Mouse (Mus musculus): Measurements from ENCODE around the gene Gins2. TPM values are rescaled to one million over a fixed set of nuclear protein-coding genes. Genes with fewer than 3 reads are reported as not detected.
A peak's percentile ranks its signal among the peaks of the same experiment; 100 is the strongest.

Gins2 gene
- polyA plus RNA-seq, 1 experiment from 2014 or later, result 76.5 TPM

- no peak overlapping the region for H3K4me2 ChIP-seq (ENCODE audit: low read depth, low read length)
- H3K36me3 ChIP-seq (ENCODE audit: control insufficient read depth, insufficient read depth, low read length), result no peaks in the 10 kb centered on the region
- H3K9me3 ChIP-seq (replicated peaks; ENCODE audit: control insufficient read depth, low read length), result no peaks in the 10 kb centered on the region
- H3K4me1 ChIP-seq (ENCODE audit: control insufficient read depth, insufficient read depth, low read length), result no peaks in the 10 kb centered on the region
- H3K27me3 ChIP-seq (ENCODE audit: control insufficient read depth, insufficient read depth, low read length), result no peaks in the 10 kb centered on the region
- 62% methylated on average over 11 of the region's 11 CpGs for WGBS
- H3K27ac ChIP-seq (ENCODE audit: low read length), result no peak overlapping the region
- no peak overlapping the region for H3K9ac ChIP-seq (ENCODE audit: low read length)
- no peak overlapping the region for H3K4me3 ChIP-seq (replicated peaks; ENCODE audit: low read length)
- no peak for ATAC-seq (ENCODE audit: insufficient read depth, low FRiP score)
These were observed 37.4 kb upstream of the Gins2 start for GRCm38 (mm10) chr8:120626461-120626860.

- Histone ChIP-seq H3K27ac (ENCODE audit: low read length) (no peak overlapping the region), H3K9ac (ENCODE audit: low read length) (no peak overlapping the region), H3K36me3 (ENCODE audit: control insufficient read depth, insufficient read depth, low read length) (no peaks in the 10 kb centered on the region), H3K4me3 (replicated peaks; ENCODE audit: low read length) (no peak overlapping the region), H3K27me3 (ENCODE audit: control insufficient read depth, insufficient read depth, low read length) (no peaks in the 10 kb centered on the region), H3K4me2 (ENCODE audit: low read depth, low read length) (no peak overlapping the region), H3K9me3 (replicated peaks; ENCODE audit: control insufficient read depth, low read length) (no peaks in the 10 kb centered on the region), H3K4me1 (ENCODE audit: control insufficient read depth, insufficient read depth, low read length) (0 out of 2 replicates have a peak, but pooled peaks cover 4% of the 10 kb centered on the region)
- no peak for ATAC-seq (ENCODE audit: insufficient read depth, low FRiP score)
- 41% methylated on average over 2 of the region's 2 CpGs for WGBS
These were observed 34.5 kb upstream of the Gins2 start for GRCm38 (mm10) chr8:120623608-120624007.

- no peak overlapping the region for H3K4me3 ChIP-seq (replicated peaks; ENCODE audit: low read length)
- no peaks in the 10 kb centered on the region for H3K36me3 ChIP-seq (ENCODE audit: control insufficient read depth, insufficient read depth, low read length)
- H3K27me3 ChIP-seq (ENCODE audit: control insufficient read depth, insufficient read depth, low read length), result no peaks in the 10 kb centered on the region
- WGBS, result 68% methylated on average over 14 of the region's 14 CpGs
- ATAC-seq (ENCODE audit: insufficient read depth, low FRiP score), result no peak
- H3K4me1 ChIP-seq (ENCODE audit: control insufficient read depth, insufficient read depth, low read length), result 0 out of 2 replicates have a peak, but pooled peaks cover 4% of the 10 kb centered on the region
- no peak overlapping the region for H3K27ac ChIP-seq (ENCODE audit: low read length)
- no peak overlapping the region for H3K4me2 ChIP-seq (ENCODE audit: low read depth, low read length)
- H3K9ac ChIP-seq (ENCODE audit: low read length), result no peak overlapping the region
- no peaks in the 10 kb centered on the region for H3K9me3 ChIP-seq (replicated peaks; ENCODE audit: control insufficient read depth, low read length)
These were observed 33.1 kb upstream of the Gins2 start for GRCm38 (mm10) chr8:120622161-120622560.

- 36% methylated on average over 7 of the region's 7 CpGs for WGBS
- no peak overlapping the region for H3K9ac ChIP-seq (ENCODE audit: low read length)
- no peak overlapping the region for H3K4me2 ChIP-seq (ENCODE audit: low read depth, low read length)
- H3K27ac ChIP-seq (ENCODE audit: low read length), result no peak overlapping the region
- H3K36me3 ChIP-seq (ENCODE audit: control insufficient read depth, insufficient read depth, low read length), result no peaks in the 10 kb centered on the region
- no peak for ATAC-seq (ENCODE audit: insufficient read depth, low FRiP score)
- H3K4me1 ChIP-seq (ENCODE audit: control insufficient read depth, insufficient read depth, low read length), result 0 out of 2 replicates have a peak, but pooled peaks cover 4% of the 10 kb centered on the region
- H3K27me3 ChIP-seq (ENCODE audit: control insufficient read depth, insufficient read depth, low read length), result no peaks in the 10 kb centered on the region
- no peak overlapping the region for H3K4me3 ChIP-seq (replicated peaks; ENCODE audit: low read length)
- no peaks in the 10 kb centered on the region for H3K9me3 ChIP-seq (replicated peaks; ENCODE audit: control insufficient read depth, low read length)
These were observed 31.3 kb upstream of the Gins2 start for GRCm38 (mm10) chr8:120620441-120620840.

GRCm38 (mm10) chr8:120619235-120620180 is 30.4 kb upstream of the Gins2 start:
- H3K27ac ChIP-seq (ENCODE audit: low read length), result no peak overlapping the region
- 74% methylated on average over 11 of the region's 11 CpGs for WGBS
- no peak overlapping the region for H3K4me2 ChIP-seq (ENCODE audit: low read depth, low read length)
- 0 out of 2 replicates have a peak, but pooled peaks cover 4% of the 10 kb centered on the region for H3K4me1 ChIP-seq (ENCODE audit: control insufficient read depth, insufficient read depth, low read length)
- H3K9ac ChIP-seq (ENCODE audit: low read length), result no peak overlapping the region
- H3K9me3 ChIP-seq (replicated peaks; ENCODE audit: control insufficient read depth, low read length), result no peaks in the 10 kb centered on the region
- no peak overlapping the region for H3K4me3 ChIP-seq (replicated peaks; ENCODE audit: low read length)
- H3K27me3 ChIP-seq (ENCODE audit: control insufficient read depth, insufficient read depth, low read length), result no peaks in the 10 kb centered on the region
- ATAC-seq (ENCODE audit: insufficient read depth, low FRiP score), result no peak
- no peaks in the 10 kb centered on the region for H3K36me3 ChIP-seq (ENCODE audit: control insufficient read depth, insufficient read depth, low read length)

- no peak overlapping the region for H3K4me3 ChIP-seq (replicated peaks; ENCODE audit: low read length)
- H3K27me3 ChIP-seq (ENCODE audit: control insufficient read depth, insufficient read depth, low read length), result no peaks in the 10 kb centered on the region
- H3K4me1 ChIP-seq (ENCODE audit: control insufficient read depth, insufficient read depth, low read length), result 0 out of 2 replicates have a peak, but pooled peaks cover 4% of the 10 kb centered on the region
- H3K36me3 ChIP-seq (ENCODE audit: control insufficient read depth, insufficient read depth, low read length), result no peaks in the 10 kb centered on the region
- no peak overlapping the region for H3K9ac ChIP-seq (ENCODE audit: low read length)
- 2% methylated on average over 6 of the region's 6 CpGs for WGBS
- no peak overlapping the region for H3K27ac ChIP-seq (ENCODE audit: low read length)
- no peaks in the 10 kb centered on the region for H3K9me3 ChIP-seq (replicated peaks; ENCODE audit: control insufficient read depth, low read length)
- ATAC-seq (ENCODE audit: insufficient read depth, low FRiP score), result peak; percentile 31
- H3K4me2 ChIP-seq (ENCODE audit: low read depth, low read length), result no peak overlapping the region
These were observed 29.0 kb upstream of the Gins2 start for GRCm38 (mm10) chr8:120618110-120618509.

GRCm38 (mm10) chr8:120616663-120617626 is 27.8 kb upstream of the Gins2 start:
- Histone ChIP-seq H3K4me2 (ENCODE audit: low read depth, low read length) (no peak overlapping the region), H3K36me3 (ENCODE audit: control insufficient read depth, insufficient read depth, low read length) (no peaks in the 10 kb centered on the region), H3K4me3 (replicated peaks; ENCODE audit: low read length) (no peak overlapping the region), H3K27ac (ENCODE audit: low read length) (no peak overlapping the region), H3K9ac (ENCODE audit: low read length) (no peak overlapping the region), H3K4me1 (ENCODE audit: control insufficient read depth, insufficient read depth, low read length) (0 out of 2 replicates have a peak, but pooled peaks cover 4% of the 10 kb centered on the region), H3K9me3 (replicated peaks; ENCODE audit: control insufficient read depth, low read length) (no peaks in the 10 kb centered on the region), H3K27me3 (ENCODE audit: control insufficient read depth, insufficient read depth, low read length) (no peaks in the 10 kb centered on the region)
- ATAC-seq (ENCODE audit: insufficient read depth, low FRiP score), result no peak
- WGBS, result 43% methylated on average over 7 of the region's 8 CpGs

GRCm38 (mm10) chr8:120614491-120614890 is 25.4 kb upstream of the Gins2 start:
- Histone ChIP-seq H3K4me1 (ENCODE audit: control insufficient read depth, insufficient read depth, low read length) (no peaks in the 10 kb centered on the region), H3K9me3 (replicated peaks; ENCODE audit: control insufficient read depth, low read length) (no peaks in the 10 kb centered on the region), H3K27me3 (ENCODE audit: control insufficient read depth, insufficient read depth, low read length) (no peaks in the 10 kb centered on the region), H3K27ac (ENCODE audit: low read length) (no peak overlapping the region), H3K36me3 (ENCODE audit: control insufficient read depth, insufficient read depth, low read length) (no peaks in the 10 kb centered on the region), H3K4me2 (ENCODE audit: low read depth, low read length) (no peak overlapping the region), H3K4me3 (replicated peaks; ENCODE audit: low read length) (no peak overlapping the region), H3K9ac (ENCODE audit: low read length) (no peak overlapping the region)
- WGBS, result 85% methylated on average over 3 of the region's 3 CpGs
- no peak for ATAC-seq (ENCODE audit: insufficient read depth, low FRiP score)
